Mouse (Mus musculus) limb, embryonic 14.5 days (tissue): ENCODE results near the gene 1700007K13Rik. TPM values are rescaled to one million over a fixed set of nuclear protein-coding genes. Genes with fewer than 3 reads are reported as not detected.

Source experiments
- ATAC-seq: fragments of 200-750 bp; cut with Nextera tagmentation; 2 replicates; pipeline ENCODE4 v1.8.0; 2017; ENCODE audit warnings: low read depth, moderate number of reproducible peaks, moderate TSS enrichment; ENCODE audit not compliant: low FRiP score
- DNase-seq: peaks from one replicate; pipeline ENCODE4 v3.0.0-alpha.2; 2015; ENCODE audit warnings: low spot score
- H3K27ac ChIP-seq: fragments of 300-500 bp; sonication (generic); replicated peaks from 2 replicates; pipeline ENCODE4 v1.5.1; 2014; ENCODE audit warnings: low read depth, mild to moderate bottlenecking, low read length, moderate library complexity, mixed read lengths
- H3K27me3 ChIP-seq: fragments of 300-500 bp; sonication (generic); 2 replicates; pipeline ENCODE4 v1.6.1; 2014; ENCODE audit warnings: low read length, mixed read lengths; ENCODE audit not compliant: control insufficient read depth, insufficient read depth
- H3K36me3 ChIP-seq: fragments of 300-500 bp; sonication (generic); 2 replicates; pipeline ENCODE4 v1.6.1; 2014; ENCODE audit warnings: mild to moderate bottlenecking, low read length, moderate library complexity, mixed read lengths; ENCODE audit not compliant: control insufficient read depth, insufficient read depth
- H3K4me1 ChIP-seq: fragments of 300-500 bp; sonication (generic); 2 replicates; pipeline ENCODE4 v1.6.1; 2014; ENCODE audit warnings: antibody characterized with exemption, low read length, mixed read lengths; ENCODE audit not compliant: control insufficient read depth, insufficient read depth
- H3K4me2 ChIP-seq: fragments of 300-500 bp; sonication (generic); replicated peaks from 2 replicates; pipeline ENCODE4 v1.6.1; 2014; ENCODE audit warnings: low read depth, mild to moderate bottlenecking, low read length, moderate library complexity; ENCODE audit not compliant: severe bottlenecking
- H3K4me3 ChIP-seq: fragments of 300-500 bp; sonication (generic); replicated peaks from 2 replicates; pipeline ENCODE4 v1.5.1; 2014; ENCODE audit warnings: low read length
- H3K9ac ChIP-seq: fragments of 300-500 bp; sonication (generic); 2 replicates; pipeline ENCODE4 v1.6.1; 2014; ENCODE audit warnings: mild to moderate bottlenecking, low read depth, low read length, moderate library complexity; ENCODE audit not compliant: severe bottlenecking
- H3K9me3 ChIP-seq: fragments of 300-500 bp; sonication (generic); 2 replicates; pipeline ENCODE4 v1.6.1; 2016; ENCODE audit warnings: low read length; ENCODE audit not compliant: control insufficient read depth
- POLR2A ChIP-seq: fragments of 200-500 bp; IDR thresholded peaks from 2 replicates; pipeline ENCODE4 v1.8.0; 2012; ENCODE audit warnings: inconsistent platforms, mild to moderate bottlenecking, moderate library complexity, borderline replicate concordance; ENCODE audit not compliant: insufficient read depth, insufficient read length; ENCODE audit errors: extremely low read depth
- WGBS: fragments of 180-500 bp; shearing (Covaris S2); extraction: QIAGEN DNeasy Blood & Tissue Kit; methylation state at CpG from one replicate; pipeline ENCODE4 v1.1.7; 2014; 5-methylcytosine and 5-hydroxymethylcytosine counted together
- polyA plus RNA-seq, 2 experiments: library from polyadenylated mRNA; depleted of rRNA in 1 of 2; stranded (reverse) in 1 of 2; unstranded in 1 of 2; fragments of >200 nt; fragmentation: Nextera tagmentation in 1 of 2; extraction: Ambion mirVana in 1 of 2; gene quantifications; 2 replicates each; pipeline versions ENCODE4 v1.2.1 to v1.2.3; 2012 to 2014

Gene 1700007K13Rik
- polyA plus RNA-seq, 2 experiments, result 0.55 to 0.63 TPM

DNA sequence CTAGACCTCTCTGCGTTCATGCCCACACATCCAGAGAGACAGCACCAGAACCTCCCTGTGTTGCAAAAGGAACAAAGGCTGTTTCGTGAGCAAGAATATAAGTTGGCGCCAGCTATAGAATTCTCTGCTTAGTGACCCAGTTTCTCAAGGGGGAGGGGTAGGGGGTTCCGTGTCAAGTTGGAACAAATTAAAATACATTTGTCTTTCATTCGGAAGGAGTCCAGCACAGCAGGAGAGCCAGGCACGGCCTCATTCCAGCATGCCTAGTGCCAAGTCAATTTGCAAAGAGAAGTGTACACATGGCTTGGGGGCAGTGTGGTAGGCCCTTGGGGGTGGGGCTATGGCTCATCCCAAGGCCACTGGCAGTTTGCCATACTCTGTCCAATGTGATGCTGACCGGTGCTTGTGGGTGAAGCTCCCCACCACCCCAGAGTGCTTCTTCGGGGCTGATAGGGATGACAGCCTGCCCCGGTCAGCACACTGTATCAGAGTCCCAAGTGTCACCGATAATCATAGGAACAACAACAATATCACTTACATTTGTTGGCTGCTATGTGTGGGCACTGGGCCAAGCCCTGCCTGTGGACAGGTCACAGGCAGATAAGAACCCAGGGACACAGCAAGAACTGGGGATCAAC, 50.6 kb downstream of the 1700007K13Rik start:
- Histone ChIP-seq H3K9ac (no peak overlapping the region), H3K27me3 (no peaks in the 10 kb centered on the region), H3K36me3 (no peaks in the 10 kb centered on the region), H3K9me3 (no peaks in the 10 kb centered on the region), H3K4me1 (peaks cover 3% of the 10 kb centered on the region; the same call in 1 of the 2 replicates), H3K4me2 (no peak overlapping the region), H3K27ac (no peak overlapping the region), H3K4me3 (no peak overlapping the region)
- TF ChIP-seq POLR2A, result no peak
- WGBS, result 61% methylated on average over 10 of the region's 10 CpGs
- peak; percentile 44 for DNase-seq
- no peak for ATAC-seq

DNA sequence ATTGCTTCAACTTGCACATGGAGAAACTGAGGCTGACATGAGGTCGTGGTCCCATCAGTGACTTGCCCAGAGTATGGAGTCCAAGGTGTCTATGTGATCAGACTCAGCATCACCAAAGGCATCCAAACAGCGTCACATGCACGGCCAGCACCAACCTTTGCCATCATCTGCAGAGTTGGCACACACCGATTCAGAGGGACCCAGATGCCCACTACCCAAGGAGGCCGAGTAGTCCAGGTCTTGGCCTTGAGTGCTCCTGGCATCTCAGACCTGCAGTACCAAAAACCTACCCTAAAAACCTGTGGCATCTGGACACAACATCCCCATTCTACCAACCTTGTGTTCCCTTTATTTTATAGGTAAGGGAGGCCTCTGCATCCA, 51.4 kb downstream of the 1700007K13Rik start:
- no peak overlapping the region for H3K27ac ChIP-seq
- 97% methylated on average over 5 of the region's 5 CpGs for WGBS
- H3K4me2 ChIP-seq, result no peak overlapping the region

GRCm38 (mm10) chr2:28414116-28414756, 51.9 kb downstream of the 1700007K13Rik start:
- no peaks in the 10 kb centered on the region for H3K36me3 ChIP-seq
- H3K9me3 ChIP-seq, result no peaks in the 10 kb centered on the region
- TF ChIP-seq POLR2A, result no peak
- H3K27me3 ChIP-seq, result no peaks in the 10 kb centered on the region
- peaks cover 3% of the 10 kb centered on the region; the same call in 1 of the 2 replicates for H3K4me1 ChIP-seq
- WGBS, result 79% methylated on average over 5 of the region's 5 CpGs
- H3K4me2 ChIP-seq, result no peak overlapping the region
- no peak for DNase-seq
- no peak for ATAC-seq
- H3K4me3 ChIP-seq, result no peak overlapping the region
- H3K9ac ChIP-seq, result no peak overlapping the region
- H3K27ac ChIP-seq, result no peak overlapping the region

More for the DNA sequence above, 51.4 kb downstream of the 1700007K13Rik start:
- ATAC-seq (no peak), DNase-seq (no peak)
- Histone ChIP-seq H3K4me3 (no peak overlapping the region), H3K27me3 (no peaks in the 10 kb centered on the region), H3K36me3 (no peaks in the 10 kb centered on the region), H3K9me3 (no peaks in the 10 kb centered on the region), H3K9ac (no peak overlapping the region), H3K4me1 (peaks cover 3% of the 10 kb centered on the region; the same call in 1 of the 2 replicates)
- no peak for TF ChIP-seq POLR2A

DNA sequence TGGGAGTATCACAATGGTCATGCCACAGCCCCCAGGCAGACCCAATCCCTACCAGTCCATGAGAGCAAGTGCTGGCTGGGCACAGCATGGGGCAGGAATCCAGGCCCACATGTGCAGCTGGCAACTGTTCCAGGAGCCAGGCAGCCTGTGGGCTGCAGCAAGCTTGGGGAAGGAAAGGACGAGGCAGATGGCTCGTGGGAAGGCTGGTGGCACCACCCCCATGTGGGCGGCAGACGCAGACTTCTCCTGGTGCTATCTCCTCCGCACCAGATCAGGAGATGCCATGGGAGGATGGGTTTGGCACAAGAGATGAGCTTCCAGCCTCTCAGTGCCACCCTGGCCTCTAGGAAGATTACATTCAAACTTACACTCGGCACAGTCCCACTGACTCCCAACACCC, 53.2 kb downstream of the 1700007K13Rik start:
- Histone ChIP-seq H3K27me3 (no peaks in the 10 kb centered on the region), H3K4me3 (no peak overlapping the region), H3K9ac (no peak overlapping the region), H3K4me1 (peaks cover 3% of the 10 kb centered on the region; the same call in 1 of the 2 replicates), H3K27ac (no peak overlapping the region), H3K9me3 (no peaks in the 10 kb centered on the region), H3K4me2 (no peak overlapping the region), H3K36me3 (no peaks in the 10 kb centered on the region)
- DNase-seq (no peak), ATAC-seq (no peak)
- WGBS, result 87% methylated on average over 6 of the region's 6 CpGs
- no peak for TF ChIP-seq POLR2A

Other genes with a start within 250 kb of the 1700007K13Rik start
- gene Ppp1r26, start 19.5 kb downstream of the 1700007K13Rik start, polyA plus RNA-seq (2012; rRNA removed), result 12.9 and 13.5 TPM in 2 replicates
- 4.9 and 5.6 TPM in 2 replicates for gene Ppp1r26, start 19.5 kb downstream of the 1700007K13Rik start, polyA plus RNA-seq (2014; fragmentation: Nextera tagmentation; extraction: Ambion mirVana)
- gene Mrps2, start 1.7 kb upstream of the 1700007K13Rik start, polyA plus RNA-seq (2012; rRNA removed), result 55.6 and 62.0 TPM in 2 replicates
- 51.8 and 54.9 TPM in 2 replicates for gene Mrps2, start 1.7 kb upstream of the 1700007K13Rik start, polyA plus RNA-seq (2014; fragmentation: Nextera tagmentation; extraction: Ambion mirVana)
- gene Gbgt1, start 30.6 kb upstream of the 1700007K13Rik start, polyA plus RNA-seq (2012; rRNA removed), result 2.1 and 3.3 TPM in 2 replicates
- 1.0 and 1.4 TPM in 2 replicates for gene Gbgt1, start 30.6 kb upstream of the 1700007K13Rik start, polyA plus RNA-seq (2014; fragmentation: Nextera tagmentation; extraction: Ambion mirVana)
- gene Gm10134, start 39.8 kb upstream of the 1700007K13Rik start, polyA plus RNA-seq (2012; rRNA removed), result 1.1 TPM in 1 of 2 replicates, not detected in the other
- gene Gm10134, start 39.8 kb upstream of the 1700007K13Rik start, polyA plus RNA-seq (2014; fragmentation: Nextera tagmentation; extraction: Ambion mirVana), result 0.61 and 1.1 TPM in 2 replicates
- gene Ralgds, start 46.8 kb upstream of the 1700007K13Rik start, polyA plus RNA-seq (2012; rRNA removed), result 86.6 and 108 TPM in 2 replicates
- 61.6 and 63.1 TPM in 2 replicates for gene Ralgds, start 46.8 kb upstream of the 1700007K13Rik start, polyA plus RNA-seq (2014; fragmentation: Nextera tagmentation; extraction: Ambion mirVana)
- 0.06 and 0.12 TPM in 2 replicates for gene Cel, start 97.1 kb upstream of the 1700007K13Rik start, polyA plus RNA-seq (2012; rRNA removed)
- gene Cel, start 97.1 kb upstream of the 1700007K13Rik start, polyA plus RNA-seq (2014; fragmentation: Nextera tagmentation; extraction: Ambion mirVana), result not detected in 2 replicates
- gene Gtf3c5, start 117.4 kb upstream of the 1700007K13Rik start, polyA plus RNA-seq (2012; rRNA removed), result 52.4 and 52.6 TPM in 2 replicates
- 29.7 and 31.1 TPM in 2 replicates for gene Gtf3c5, start 117.4 kb upstream of the 1700007K13Rik start, polyA plus RNA-seq (2014; fragmentation: Nextera tagmentation; extraction: Ambion mirVana)
- gene Gfi1b, start 155.7 kb upstream of the 1700007K13Rik start, polyA plus RNA-seq (2012; rRNA removed), result 0.33 and 0.51 TPM in 2 replicates
- gene Gfi1b, start 155.7 kb upstream of the 1700007K13Rik start, polyA plus RNA-seq (2014; fragmentation: Nextera tagmentation; extraction: Ambion mirVana), result 0.29 and 0.32 TPM in 2 replicates
- gene Tsc1, start 174.9 kb upstream of the 1700007K13Rik start, polyA plus RNA-seq (2012; rRNA removed), result 18.5 and 20.4 TPM in 2 replicates
- 15.7 and 17.8 TPM in 2 replicates for gene Tsc1, start 174.9 kb upstream of the 1700007K13Rik start, polyA plus RNA-seq (2014; fragmentation: Nextera tagmentation; extraction: Ambion mirVana)
- gene Spaca9, start 233.4 kb upstream of the 1700007K13Rik start, polyA plus RNA-seq (2012; rRNA removed), result 1.6 TPM in 2 replicates
- gene Spaca9, start 233.4 kb upstream of the 1700007K13Rik start, polyA plus RNA-seq (2014; fragmentation: Nextera tagmentation; extraction: Ambion mirVana), result 1.4 and 2.1 TPM in 2 replicates
- 0.22 and 0.49 TPM in 2 replicates for gene Ak8, start 233.8 kb upstream of the 1700007K13Rik start, polyA plus RNA-seq (2012; rRNA removed)
- 0.37 and 0.58 TPM in 2 replicates for gene Ak8, start 233.8 kb upstream of the 1700007K13Rik start, polyA plus RNA-seq (2014; fragmentation: Nextera tagmentation; extraction: Ambion mirVana)